Mouse (Mus musculus): ENCODE data around the gene Il12a. TPM values are rescaled to one million over a fixed set of nuclear protein-coding genes. Genes with fewer than 3 reads are reported as not detected.

The Il12a gene
- 1.8 and 2.1 TPM in 2 replicates for polyA plus RNA-seq (2015; fragmentation: Nextera tagmentation; extraction: Ambion mirVana)

DNA sequence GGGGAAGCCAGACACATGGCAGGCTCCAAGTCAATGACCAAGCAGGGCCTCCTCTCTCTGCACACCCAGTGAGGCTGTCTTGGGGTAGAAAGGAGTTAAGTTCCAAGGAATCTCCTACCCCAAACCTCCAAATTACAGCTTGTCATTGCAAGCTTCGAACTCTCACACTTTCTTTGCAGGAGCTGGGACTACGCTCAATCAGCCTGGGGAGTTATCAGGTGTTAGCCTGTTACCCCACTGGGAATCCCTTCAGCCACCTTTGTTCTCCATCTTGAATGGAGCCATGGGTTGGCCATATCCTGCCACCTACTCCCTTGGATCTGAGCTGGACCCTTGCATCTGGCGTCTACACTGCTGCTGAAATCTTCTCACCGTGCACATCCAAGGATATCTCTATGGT, at the start of gene Il12a:
Gene Il12a, plus strand, starts transcription at position 301 of the 400 bp plus-strand sequence.
- no peaks in the 10 kb centered on the region for H3K9me3 ChIP-seq (replicated peaks; ENCODE audit: control insufficient read depth, low read length)
- H3K27me3 ChIP-seq (ENCODE audit: control insufficient read depth, insufficient read depth, low read depth, low read length), result no peaks in the 10 kb centered on the region
- peak within 1 kb of the TSS; percentile 39 for H3K4me3 ChIP-seq (ENCODE audit: low read depth, low read length)
- H3K4me2 ChIP-seq (ENCODE audit: low read depth, low read length), result peak within 1 kb of the TSS; percentile 32; the same call in 1 of the 2 replicates
- H3K4me1 ChIP-seq (ENCODE audit: control insufficient read depth, low read depth, low read length), result no peaks in the 10 kb centered on the region
- WGBS (ENCODE audit: insufficient replicate concordance), result 56% methylated on average over 4 of the region's 4 CpGs
- no peaks in the 10 kb centered on the region for H3K36me3 ChIP-seq (ENCODE audit: control insufficient read depth, insufficient read depth)
- no peak for ATAC-seq (ENCODE audit: low read depth)
- peak within 1 kb of the TSS; percentile 46; the same call in 1 of the 2 replicates for H3K27ac ChIP-seq (ENCODE audit: low read length)
- H3K9ac ChIP-seq (ENCODE audit: low read depth, low read length), result no peak within 1 kb of the TSS

GRCm38 (mm10) chr3:68642935-68643334, 47.5 kb upstream of the Il12a start:
- H3K9me3 ChIP-seq (replicated peaks; ENCODE audit: control insufficient read depth, low read length), result no peaks in the 10 kb centered on the region
- no peak overlapping the region for H3K9ac ChIP-seq (ENCODE audit: low read depth, low read length)
- no peak overlapping the region for H3K27ac ChIP-seq (ENCODE audit: low read length)
- H3K36me3 ChIP-seq (ENCODE audit: control insufficient read depth, insufficient read depth), result no peaks in the 10 kb centered on the region
- ATAC-seq (ENCODE audit: low read depth), result no peak; the same call in 1 of the 2 replicates
- no peak overlapping the region for H3K4me2 ChIP-seq (ENCODE audit: low read depth, low read length)
- WGBS (ENCODE audit: insufficient replicate concordance), result 52% methylated on average over 7 of the region's 7 CpGs
- no peaks in the 10 kb centered on the region for H3K27me3 ChIP-seq (ENCODE audit: control insufficient read depth, insufficient read depth, low read depth, low read length)
- no peak overlapping the region for H3K4me3 ChIP-seq (ENCODE audit: low read depth, low read length)
- no peaks in the 10 kb centered on the region for H3K4me1 ChIP-seq (ENCODE audit: control insufficient read depth, low read depth, low read length)

DNA sequence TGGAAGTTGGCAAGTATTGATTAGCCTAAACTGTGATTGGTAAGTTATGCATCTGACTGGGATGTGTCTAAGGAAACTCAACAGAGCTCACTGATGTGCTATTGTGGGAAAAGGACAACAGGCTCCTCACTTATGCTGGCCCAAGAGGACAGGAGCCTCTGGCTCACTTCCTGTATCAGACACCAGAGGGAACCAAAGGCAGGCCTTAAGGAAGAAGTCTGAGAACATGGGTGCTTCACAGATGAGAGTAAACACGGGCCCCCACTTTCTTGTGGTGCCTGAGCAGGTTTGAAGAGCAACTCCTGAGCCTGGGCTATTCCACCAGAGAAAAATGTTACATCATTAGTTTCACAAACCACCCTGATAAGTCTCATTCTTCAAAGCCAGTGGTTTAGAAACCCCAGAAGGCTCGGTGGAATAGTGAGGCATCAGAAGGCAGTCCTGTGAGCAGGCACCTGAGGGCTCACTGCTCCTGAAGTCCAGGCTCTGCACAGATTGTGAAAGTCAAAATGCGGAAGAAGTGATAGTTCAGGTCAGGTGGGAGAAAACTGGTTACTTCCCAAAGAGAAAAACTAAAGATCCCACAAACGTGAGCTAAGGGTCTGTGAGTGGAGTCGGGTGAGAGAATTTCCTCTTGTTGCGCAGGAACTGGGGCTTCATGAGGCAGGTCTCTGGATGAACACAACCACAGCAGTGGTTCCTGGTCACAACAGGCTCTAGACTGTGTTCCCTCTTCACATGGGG, 43.9 kb upstream of the Il12a start:
- no peak overlapping the region for H3K4me3 ChIP-seq (ENCODE audit: low read depth, low read length)
- H3K27ac ChIP-seq (ENCODE audit: low read length), result no peak overlapping the region
- no peak overlapping the region for H3K4me2 ChIP-seq (ENCODE audit: low read depth, low read length)
- no peaks in the 10 kb centered on the region for H3K36me3 ChIP-seq (ENCODE audit: control insufficient read depth, insufficient read depth)
- no peak overlapping the region for H3K9ac ChIP-seq (ENCODE audit: low read depth, low read length)
- no peak for ATAC-seq (ENCODE audit: low read depth)
- H3K27me3 ChIP-seq (ENCODE audit: control insufficient read depth, insufficient read depth, low read depth, low read length), result no peaks in the 10 kb centered on the region
- H3K9me3 ChIP-seq (replicated peaks; ENCODE audit: control insufficient read depth, low read length), result no peaks in the 10 kb centered on the region
- no peaks in the 10 kb centered on the region for H3K4me1 ChIP-seq (ENCODE audit: control insufficient read depth, low read depth, low read length)
- 42% methylated on average over 6 of the region's 6 CpGs for WGBS (ENCODE audit: insufficient replicate concordance)

DNA sequence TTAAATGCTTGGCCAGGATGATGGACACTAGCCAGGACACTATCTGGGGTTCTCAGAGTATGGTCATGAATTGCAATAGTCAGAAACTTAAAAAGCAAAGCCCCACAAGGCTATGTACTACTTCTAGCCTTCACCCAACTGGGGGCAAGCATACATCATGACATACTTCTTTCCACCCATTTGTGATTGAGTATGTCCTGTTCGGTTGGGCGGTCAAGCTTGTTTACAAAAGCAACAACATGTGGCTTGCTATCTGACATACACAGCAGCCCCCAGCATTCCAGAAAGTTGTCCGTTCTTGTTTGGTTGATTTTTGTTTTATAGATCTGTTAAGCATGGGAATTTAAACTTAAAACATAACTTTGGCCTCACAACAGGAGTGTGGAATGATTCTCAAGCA, 43.2 kb upstream of the Il12a start:
- H3K27ac ChIP-seq (ENCODE audit: low read length), result no peak overlapping the region
- no peak overlapping the region for H3K9ac ChIP-seq (ENCODE audit: low read depth, low read length)
- no peak overlapping the region for H3K4me3 ChIP-seq (ENCODE audit: low read depth, low read length)
- H3K27me3 ChIP-seq (ENCODE audit: control insufficient read depth, insufficient read depth, low read depth, low read length), result no peaks in the 10 kb centered on the region
- ATAC-seq (ENCODE audit: low read depth), result no peak
- H3K4me2 ChIP-seq (ENCODE audit: low read depth, low read length), result no peak overlapping the region
- no peaks in the 10 kb centered on the region for H3K36me3 ChIP-seq (ENCODE audit: control insufficient read depth, insufficient read depth)
- H3K9me3 ChIP-seq (replicated peaks; ENCODE audit: control insufficient read depth, low read length), result no peaks in the 10 kb centered on the region
- H3K4me1 ChIP-seq (ENCODE audit: control insufficient read depth, low read depth, low read length), result no peaks in the 10 kb centered on the region
- 56% methylated on average over 3 of the region's 3 CpGs for WGBS (ENCODE audit: insufficient replicate concordance)

- WGBS (ENCODE audit: insufficient replicate concordance), result 76% methylated on average over 3 of the region's 3 CpGs
- ATAC-seq (ENCODE audit: low read depth), result no peak
- no peak overlapping the region for H3K9ac ChIP-seq (ENCODE audit: low read depth, low read length)
- H3K9me3 ChIP-seq (replicated peaks; ENCODE audit: control insufficient read depth, low read length), result no peaks in the 10 kb centered on the region
- no peaks in the 10 kb centered on the region for H3K27me3 ChIP-seq (ENCODE audit: control insufficient read depth, insufficient read depth, low read depth, low read length)
- no peaks in the 10 kb centered on the region for H3K36me3 ChIP-seq (ENCODE audit: control insufficient read depth, insufficient read depth)
- no peaks in the 10 kb centered on the region for H3K4me1 ChIP-seq (ENCODE audit: control insufficient read depth, low read depth, low read length)
- H3K4me2 ChIP-seq (ENCODE audit: low read depth, low read length), result no peak overlapping the region
- H3K27ac ChIP-seq (ENCODE audit: low read length), result no peak overlapping the region
- no peak overlapping the region for H3K4me3 ChIP-seq (ENCODE audit: low read depth, low read length)
These were observed 40.2 kb upstream of the Il12a start for GRCm38 (mm10) chr3:68650251-68650650.

- no peak for ATAC-seq (ENCODE audit: low read depth)
- Histone ChIP-seq H3K9ac (ENCODE audit: low read depth, low read length) (no peak overlapping the region), H3K9me3 (replicated peaks; ENCODE audit: control insufficient read depth, low read length) (no peaks in the 10 kb centered on the region), H3K4me3 (ENCODE audit: low read depth, low read length) (no peak overlapping the region), H3K27me3 (ENCODE audit: control insufficient read depth, insufficient read depth, low read depth, low read length) (no peaks in the 10 kb centered on the region), H3K27ac (ENCODE audit: low read length) (no peak overlapping the region), H3K4me2 (ENCODE audit: low read depth, low read length) (no peak overlapping the region), H3K36me3 (ENCODE audit: control insufficient read depth, insufficient read depth) (no peaks in the 10 kb centered on the region), H3K4me1 (ENCODE audit: control insufficient read depth, low read depth, low read length) (no peaks in the 10 kb centered on the region)
- WGBS (ENCODE audit: insufficient replicate concordance), result 52% methylated on average over 4 of the region's 4 CpGs
These were observed 33.7 kb upstream of the Il12a start for GRCm38 (mm10) chr3:68656607-68657352.

DNA sequence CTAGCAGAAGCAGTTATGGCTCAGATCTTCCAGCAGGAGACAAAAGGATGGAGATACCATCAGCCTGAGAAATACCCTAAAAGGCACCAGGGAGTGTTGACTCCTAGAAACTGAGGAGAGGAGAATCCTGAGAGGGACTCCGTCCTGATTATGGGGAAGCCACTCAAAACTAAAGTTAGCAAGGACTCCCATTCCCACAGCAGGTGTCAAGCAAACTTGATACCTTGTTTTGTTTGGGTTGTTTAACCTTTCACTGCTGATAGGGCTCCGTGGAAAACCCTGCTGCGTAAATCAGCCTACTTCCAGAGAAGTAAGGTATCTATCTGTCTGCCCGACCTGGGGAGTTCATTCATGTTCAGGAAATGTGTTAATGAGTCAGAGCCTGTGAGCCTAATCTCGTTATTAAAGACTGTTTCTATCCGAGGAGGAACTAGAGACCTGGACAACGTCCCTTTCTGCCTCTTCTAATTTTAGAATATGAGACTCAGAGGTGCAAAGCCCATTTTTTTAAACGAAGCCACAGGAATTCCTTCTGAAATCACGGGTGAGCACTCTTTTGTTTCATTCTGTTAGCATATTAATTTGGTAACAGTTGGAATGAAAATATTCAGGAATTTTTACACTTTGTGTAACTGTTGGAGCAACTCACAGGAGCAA, 32.7 kb upstream of the Il12a start:
- Histone ChIP-seq H3K36me3 (ENCODE audit: control insufficient read depth, insufficient read depth) (no peaks in the 10 kb centered on the region), H3K4me1 (ENCODE audit: control insufficient read depth, low read depth, low read length) (no peaks in the 10 kb centered on the region), H3K4me3 (ENCODE audit: low read depth, low read length) (no peak overlapping the region)

GRCm38 (mm10) chr3:68659996-68660395, 30.4 kb upstream of the Il12a start:
- WGBS (ENCODE audit: insufficient replicate concordance), result 78% methylated on average over 6 of the region's 6 CpGs
- ATAC-seq (ENCODE audit: low read depth), result no peak

More for the DNA sequence above, 32.7 kb upstream of the Il12a start:
- no peaks in the 10 kb centered on the region for H3K9me3 ChIP-seq (replicated peaks; ENCODE audit: control insufficient read depth, low read length)
- ATAC-seq (ENCODE audit: low read depth), result no peak
- no peak overlapping the region for H3K27ac ChIP-seq (ENCODE audit: low read length)
- WGBS (ENCODE audit: insufficient replicate concordance), result 8% methylated on average over 9 of the region's 9 CpGs
- no peak overlapping the region for H3K9ac ChIP-seq (ENCODE audit: low read depth, low read length)
- H3K4me2 ChIP-seq (ENCODE audit: low read depth, low read length), result no peak overlapping the region
- H3K27me3 ChIP-seq (ENCODE audit: control insufficient read depth, insufficient read depth, low read depth, low read length), result no peaks in the 10 kb centered on the region

More at GRCm38 (mm10) chr3:68659996-68660395, 30.4 kb upstream of the Il12a start:
- H3K9ac ChIP-seq (ENCODE audit: low read depth, low read length), result no peak overlapping the region
- no peaks in the 10 kb centered on the region for H3K36me3 ChIP-seq (ENCODE audit: control insufficient read depth, insufficient read depth)
- H3K4me1 ChIP-seq (ENCODE audit: control insufficient read depth, low read depth, low read length), result no peaks in the 10 kb centered on the region
- H3K27ac ChIP-seq (ENCODE audit: low read length), result no peak overlapping the region
- no peaks in the 10 kb centered on the region for H3K27me3 ChIP-seq (ENCODE audit: control insufficient read depth, insufficient read depth, low read depth, low read length)
- no peak overlapping the region for H3K4me3 ChIP-seq (ENCODE audit: low read depth, low read length)
- no peaks in the 10 kb centered on the region for H3K9me3 ChIP-seq (replicated peaks; ENCODE audit: control insufficient read depth, low read length)
- H3K4me2 ChIP-seq (ENCODE audit: low read depth, low read length), result no peak overlapping the region

Measured in liver, embryonic 16.5 days (tissue).